Mouse (Mus musculus): ENCODE data around the gene Igf1. TPM values are rescaled to one million over a fixed set of nuclear protein-coding genes. Genes with fewer than 3 reads are reported as not detected.

Gene Igf1
- polyA plus RNA-seq, 1 experiment from 2014 or later, result 20.5 TPM

GRCm38 (mm10) chr10:87848419-87848818 lies 9.6 kb upstream of the Igf1 start:
- DNase-seq (ENCODE audit: low spot score) (no peak), ATAC-seq (no peak)
- H3K9me3 ChIP-seq (ENCODE audit: low read length), result no peaks in the 10 kb centered on the region
- no peaks in the 10 kb centered on the region for H3K27me3 ChIP-seq (replicated peaks; ENCODE audit: insufficient read depth, low read length)
- H3K4me2 ChIP-seq (replicated peaks; ENCODE audit: low read depth, low read length), result no peak overlapping the region
- no peaks in the 10 kb centered on the region for H3K36me3 ChIP-seq (ENCODE audit: insufficient read depth, low read length)
- H3K27ac ChIP-seq (ENCODE audit: low read length), result no peak overlapping the region
- WGBS, result 51% methylated on average over 2 of the region's 2 CpGs
- TF ChIP-seq CTCF (IDR thresholded peaks at IDR 0.05) (no peak), EP300 (IDR thresholded peaks at IDR 0.05) (no peak)
- no peaks in the 10 kb centered on the region for H3K4me1 ChIP-seq (ENCODE audit: insufficient read depth, low read depth, low read length)
- H3K9ac ChIP-seq (replicated peaks; ENCODE audit: low read depth), result no peak overlapping the region
- no peak overlapping the region for H3K4me3 ChIP-seq (ENCODE audit: low read depth, low read length)

- Histone ChIP-seq H3K4me3 (ENCODE audit: low read depth, low read length) (no peak overlapping the region), H3K36me3 (ENCODE audit: insufficient read depth, low read length) (no peaks in the 10 kb centered on the region), H3K9me3 (ENCODE audit: low read length) (no peaks in the 10 kb centered on the region), H3K4me2 (replicated peaks; ENCODE audit: low read depth, low read length) (no peak overlapping the region), H3K9ac (replicated peaks; ENCODE audit: low read depth) (no peak overlapping the region), H3K27ac (ENCODE audit: low read length) (no peak overlapping the region), H3K4me1 (ENCODE audit: insufficient read depth, low read depth, low read length) (no peaks in the 10 kb centered on the region), H3K27me3 (replicated peaks; ENCODE audit: insufficient read depth, low read length) (no peaks in the 10 kb centered on the region; the same call in 1 of the 2 replicates)
- ATAC-seq, result no peak
- no peak for TF ChIP-seq EP300 (IDR thresholded peaks at IDR 0.05)
- TF ChIP-seq CTCF (IDR thresholded peaks at IDR 0.05), result no peak
- WGBS, result 37% methylated on average over 3 of the region's 3 CpGs
- no peak for DNase-seq (ENCODE audit: low spot score)
Observed at GRCm38 (mm10) chr10:87851492-87851891, 6.6 kb upstream of the Igf1 start.

DNA sequence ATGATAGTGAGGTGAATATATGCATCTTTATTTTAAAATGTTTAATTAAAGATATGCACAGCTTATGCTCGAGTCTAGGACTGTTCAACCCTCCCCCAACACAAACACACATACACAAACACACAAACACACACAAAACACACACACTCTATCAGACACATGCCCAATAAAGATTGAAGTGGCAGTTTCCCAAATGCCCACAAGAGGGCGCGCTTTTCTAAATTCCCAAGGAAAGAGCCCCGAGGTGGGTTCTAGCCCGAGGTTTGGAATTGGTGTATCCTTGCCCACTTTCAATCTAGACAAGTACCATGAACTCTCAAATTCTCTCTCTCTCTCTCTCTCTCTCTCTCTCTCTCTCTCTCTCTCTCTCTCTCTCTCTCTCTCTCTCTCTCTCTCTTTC lies 3.7 kb upstream of the Igf1 start:
- TF ChIP-seq EP300 (IDR thresholded peaks at IDR 0.05) (no peak), CTCF (IDR thresholded peaks at IDR 0.05) (peak; percentile 80)
- Histone ChIP-seq H3K4me3 (ENCODE audit: low read depth, low read length) (no peak overlapping the region), H3K27me3 (replicated peaks; ENCODE audit: insufficient read depth, low read length) (peaks cover 5% of the 10 kb centered on the region; the same call in 1 of the 2 replicates), H3K4me2 (replicated peaks; ENCODE audit: low read depth, low read length) (no peak overlapping the region), H3K9ac (replicated peaks; ENCODE audit: low read depth) (no peak overlapping the region), H3K27ac (ENCODE audit: low read length) (no peak overlapping the region), H3K9me3 (ENCODE audit: low read length) (no peaks in the 10 kb centered on the region), H3K36me3 (ENCODE audit: insufficient read depth, low read length) (no peaks in the 10 kb centered on the region), H3K4me1 (ENCODE audit: insufficient read depth, low read depth, low read length) (peaks cover 4% of the 10 kb centered on the region; the same call in 1 of the 2 replicates)
- peak; percentile 39 for DNase-seq (ENCODE audit: low spot score)
- WGBS, result under 1% methylated on average over 5 of the region's 5 CpGs
- ATAC-seq, result no peak

- DNase-seq (ENCODE audit: low spot score), result no peak
- Histone ChIP-seq H3K9me3 (ENCODE audit: low read length) (no peaks in the 10 kb centered on the region), H3K9ac (replicated peaks; ENCODE audit: low read depth) (no peak overlapping the region), H3K36me3 (ENCODE audit: insufficient read depth, low read length) (no peaks in the 10 kb centered on the region), H3K4me2 (replicated peaks; ENCODE audit: low read depth, low read length) (no peak overlapping the region), H3K27ac (ENCODE audit: low read length) (no peak overlapping the region), H3K4me3 (ENCODE audit: low read depth, low read length) (no peak overlapping the region), H3K4me1 (ENCODE audit: insufficient read depth, low read depth, low read length) (peaks cover 8% of the 10 kb centered on the region; the same call in 1 of the 2 replicates), H3K27me3 (replicated peaks; ENCODE audit: insufficient read depth, low read length) (peaks cover 5% of the 10 kb centered on the region; the same call in 1 of the 2 replicates)
- ATAC-seq, result no peak
- WGBS, result 82% methylated on average over 13 of the region's 13 CpGs
- TF ChIP-seq EP300 (IDR thresholded peaks at IDR 0.05), result no peak
- no peak for TF ChIP-seq CTCF (IDR thresholded peaks at IDR 0.05)
Observed at GRCm38 (mm10) chr10:87855423-87856122, 2.5 kb upstream of the Igf1 start.

DNA sequence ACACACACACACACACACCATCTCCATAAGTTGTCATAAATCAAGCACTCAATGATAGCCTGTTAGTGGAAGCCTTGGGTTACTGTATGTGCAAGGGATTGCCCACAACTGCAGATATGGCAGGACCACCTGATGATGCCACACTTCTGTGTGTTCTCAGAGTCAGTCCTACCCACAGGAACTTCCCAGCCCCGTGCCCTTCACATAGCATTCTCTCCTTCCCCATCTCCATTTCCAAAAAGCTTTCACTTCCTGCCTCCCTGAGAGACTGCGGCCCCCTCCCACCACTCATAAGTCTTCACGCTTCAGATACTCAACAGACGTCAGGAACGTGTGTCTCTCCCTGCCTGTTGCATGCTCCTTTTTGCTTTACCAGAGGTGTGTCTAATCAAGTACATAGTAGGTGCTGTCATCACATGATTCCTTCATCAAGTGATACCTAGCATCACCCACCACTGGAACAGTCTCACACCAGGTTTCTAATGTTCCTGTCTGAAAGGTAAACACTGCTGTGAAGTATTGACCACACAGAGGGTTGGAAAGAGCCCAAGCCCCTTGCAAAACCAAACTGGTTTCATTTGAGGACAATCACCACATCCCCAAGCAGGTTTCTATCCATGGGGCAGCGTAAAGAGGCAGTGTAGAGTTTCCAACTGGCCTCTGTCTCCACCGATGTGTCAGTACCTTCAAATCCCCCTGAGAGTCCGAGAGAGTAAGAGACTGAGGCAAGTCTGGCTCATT lies 680 bp upstream of the Igf1 start:
- Histone ChIP-seq H3K4me2 (replicated peaks; ENCODE audit: low read depth, low read length) (no peak overlapping the region), H3K27ac (ENCODE audit: low read length) (no peak overlapping the region)

DNA sequence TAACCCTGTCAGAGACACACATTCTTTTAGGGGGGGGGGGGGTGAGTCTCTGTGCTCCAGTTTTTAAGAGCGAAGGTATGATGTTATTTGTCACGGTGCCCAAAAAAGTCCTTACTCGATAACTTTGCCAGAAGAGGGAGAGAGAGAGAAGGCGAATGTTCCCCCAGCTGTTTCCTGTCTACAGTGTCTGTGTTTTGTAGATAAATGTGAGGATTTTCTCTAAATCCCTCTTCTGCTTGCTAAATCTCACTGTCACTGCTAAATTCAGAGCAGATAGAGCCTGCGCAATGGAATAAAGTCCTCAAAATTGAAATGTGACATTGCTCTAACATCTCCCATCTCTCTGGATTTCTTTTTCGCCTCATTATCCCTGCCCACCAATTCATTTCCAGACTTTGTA lies 874 bp downstream of the Igf1 start:
- Histone ChIP-seq H3K27ac (ENCODE audit: low read length) (peak overlapping the region; percentile 21; the same call in 1 of the 2 replicates), H3K4me2 (replicated peaks; ENCODE audit: low read depth, low read length) (peak overlapping the region; percentile 66), H3K4me1 (ENCODE audit: insufficient read depth, low read depth, low read length) (peaks cover 13% of the 10 kb centered on the region), H3K27me3 (replicated peaks; ENCODE audit: insufficient read depth, low read length) (peaks cover 9% of the 10 kb centered on the region; the same call in 1 of the 2 replicates), H3K36me3 (ENCODE audit: insufficient read depth, low read length) (no peaks in the 10 kb centered on the region), H3K9ac (replicated peaks; ENCODE audit: low read depth) (no peak overlapping the region), H3K9me3 (ENCODE audit: low read length) (no peaks in the 10 kb centered on the region), H3K4me3 (ENCODE audit: low read depth, low read length) (peak overlapping the region; percentile 42)
- ATAC-seq (peak; percentile 48), DNase-seq (ENCODE audit: low spot score) (peak; percentile 74)
- 8% methylated on average over 6 of the region's 6 CpGs for WGBS
- TF ChIP-seq CTCF (IDR thresholded peaks at IDR 0.05) (peak; percentile 16; the same call in 1 of the 2 replicates), EP300 (IDR thresholded peaks at IDR 0.05) (no peak)

More for the DNA sequence above, 680 bp upstream of the Igf1 start:
- Histone ChIP-seq H3K4me1 (ENCODE audit: insufficient read depth, low read depth, low read length) (peaks cover 13% of the 10 kb centered on the region), H3K9ac (replicated peaks; ENCODE audit: low read depth) (no peak overlapping the region), H3K4me3 (ENCODE audit: low read depth, low read length) (no peak overlapping the region), H3K36me3 (ENCODE audit: insufficient read depth, low read length) (no peaks in the 10 kb centered on the region), H3K27me3 (replicated peaks; ENCODE audit: insufficient read depth, low read length) (peaks cover 9% of the 10 kb centered on the region; the same call in 1 of the 2 replicates), H3K9me3 (ENCODE audit: low read length) (no peaks in the 10 kb centered on the region)
- 54% methylated on average over 8 of the region's 8 CpGs for WGBS
- TF ChIP-seq EP300 (IDR thresholded peaks at IDR 0.05), result no peak
- no peak for TF ChIP-seq CTCF (IDR thresholded peaks at IDR 0.05)
- DNase-seq (ENCODE audit: low spot score), result no peak
- ATAC-seq, result no peak
